Comparison of ENCODE assay signal across 16 mouse cellular contexts in genomic region chr8:94519021-94519420, GRCm38 (mm10).
"Had no signal": no experiment of that assay in that cellular context is flagged by ENCODE, and none has a peak within 500 bp of the region (broad histone marks: within the 10 kb centered on the region; RNA-seq: fewer than 3 reads in every experiment).

No protein-coding gene starts in this region.

- DNase-seq: heart, postnatal 10 days; heart, postnatal 14 days; heart, postnatal 36 days; heart, postnatal 4 days; kidney, adult 11 months; kidney, adult 18-20 months; kidney, adult 2 months; kidney, adult 8-10 months; kidney, adult 9 months; kidney, postnatal 10 days; kidney, postnatal 14 days; kidney, postnatal 25 days; kidney, postnatal 36 days; kidney, postnatal 4 days; layer of hippocampus, adult 9-11 months; layer of hippocampus, postnatal 36 days had no signal
